9 mouse cellular contexts compared by ENCODE assay signal in genomic region chr8:120525832-120526231, GRCm38 (mm10).
DNase-seq lines count a peak whose midpoint lies in the region; ATAC-seq and TF ChIP-seq lines count a peak whose summit lies in the region.
"Had no signal": no experiment of that assay in that cellular context is flagged by ENCODE, and none has a peak within 500 bp of the region (broad histone marks: within the 10 kb centered on the region; RNA-seq: fewer than 3 reads in every experiment).

No protein-coding gene starts in this region.

- peaks cover 71% of the 10 kb centered on the region for H3K4me1 ChIP-seq in kidney, embryonic 15.5 days
- peaks cover 29% of the 10 kb centered on the region for H3K4me1 ChIP-seq in liver, postnatal 0 days (ENCODE audit: insufficient read depth)

- WGBS in kidney, embryonic 15.5 days = 19% methylated on average over 6 of the region's 6 CpGs
- 63% methylated on average over 6 of the region's 6 CpGs for WGBS in liver, postnatal 0 days (ENCODE audit: insufficient replicate concordance)

- TF ChIP-seq CTCF in liver, postnatal 0 days (IDR thresholded peaks at IDR 0.05; ENCODE audit: low read depth) = no peak

- TF ChIP-seq EP300 in liver, postnatal 0 days (IDR thresholded peaks at IDR 0.05; ENCODE audit: low read depth) = no peak

- no peak for DNase-seq in kidney, postnatal 4 days
- peak; percentile 54 to 66 for DNase-seq in adrenal gland, postnatal 36 days
- peak; percentile 68 for DNase-seq in heart, adult 9 months (ENCODE audit: low spot score in 2 of 2)
- DNase-seq in liver, postnatal 0 days = no peak
- no peak for DNase-seq in frontal cortex, adult 2 months (ENCODE audit: extremely low spot score in 1 of 2, low spot score in 1 of 2)
- no peak for DNase-seq in spleen, adult 18-20 months

- ATAC-seq in kidney, embryonic 15.5 days (replicated peaks; ENCODE audit: low FRiP score) = 0 out of 2 replicates have a peak, but pooled peaks have one; percentile 20
- peak; percentile 20; the same call in 1 of the 2 replicates for ATAC-seq in liver, postnatal 0 days
- ATAC-seq in inflammation-experienced regulatory T-cells, adult 6 months = no peak

- no peak overlapping the region for H3K9ac ChIP-seq in kidney, embryonic 15.5 days
- H3K9ac ChIP-seq in liver, postnatal 0 days (replicated peaks) = no peak overlapping the region
- H3K9ac ChIP-seq: embryonic facial prominence, embryonic 12.5 days had no signal

- no peak overlapping the region for H3K4me2 ChIP-seq in kidney, embryonic 15.5 days
- no peak overlapping the region for H3K4me2 ChIP-seq in liver, postnatal 0 days (ENCODE audit: low read depth, low read length)
- H3K4me2 ChIP-seq: embryonic facial prominence, embryonic 12.5 days had no signal

- H3K4me3 ChIP-seq in kidney, embryonic 15.5 days (replicated peaks) = no peak overlapping the region
- H3K4me3 ChIP-seq in liver, postnatal 0 days (ENCODE audit: low read depth, low read length) = no peak overlapping the region
- H3K4me3 ChIP-seq: embryonic facial prominence, embryonic 12.5 days had no signal

- 0 out of 2 replicates have a peak, but pooled peaks cover 12% of the 10 kb centered on the region for H3K27me3 ChIP-seq in kidney, embryonic 15.5 days
- H3K27me3 ChIP-seq in liver, postnatal 0 days (ENCODE audit: insufficient read depth, low read length) = no peaks in the 10 kb centered on the region
- H3K27me3 ChIP-seq: embryonic facial prominence, embryonic 12.5 days had no signal

- no peaks in the 10 kb centered on the region for H3K9me3 ChIP-seq in kidney, embryonic 15.5 days (replicated peaks)
- H3K9me3 ChIP-seq in liver, postnatal 0 days (ENCODE audit: low read length) = no peaks in the 10 kb centered on the region
- H3K9me3 ChIP-seq: embryonic facial prominence, embryonic 12.5 days had no signal

- peak overlapping the region; percentile 16; the same call in 1 of the 2 replicates for H3K27ac ChIP-seq in kidney, embryonic 15.5 days
- H3K27ac ChIP-seq in liver, postnatal 0 days (ENCODE audit: low read depth) = no peak overlapping the region
- H3K27ac ChIP-seq: embryonic facial prominence, embryonic 12.5 days had no signal

- no peaks in the 10 kb centered on the region for H3K36me3 ChIP-seq in kidney, embryonic 15.5 days
- H3K36me3 ChIP-seq in liver, postnatal 0 days (replicated peaks; ENCODE audit: insufficient read depth, low read length) = no peaks in the 10 kb centered on the region
- H3K36me3 ChIP-seq: embryonic facial prominence, embryonic 12.5 days had no signal

Comparison
In these comparisons a context has a peak if more than half of its experiments do, and no peak if none do; other contexts are left out.
1. DNase-seq: peak in adrenal gland, postnatal 36 days (2 of 2) and heart, adult 9 months (2 of 2); none in kidney, postnatal 4 days (0 of 2), liver, postnatal 0 days (single experiment), frontal cortex, adult 2 months (0 of 2) and spleen, adult 18-20 months (0 of 2).